Mouse (Mus musculus) kidney, adult 8-10 months (tissue): ENCODE measurements around the gene Stpg3.

Experiments
- DNase-seq, 2 experiments: peaks; one replicate each; pipeline ENCODE4 v3.0.0; 2022

Stpg3 gene

DNA sequence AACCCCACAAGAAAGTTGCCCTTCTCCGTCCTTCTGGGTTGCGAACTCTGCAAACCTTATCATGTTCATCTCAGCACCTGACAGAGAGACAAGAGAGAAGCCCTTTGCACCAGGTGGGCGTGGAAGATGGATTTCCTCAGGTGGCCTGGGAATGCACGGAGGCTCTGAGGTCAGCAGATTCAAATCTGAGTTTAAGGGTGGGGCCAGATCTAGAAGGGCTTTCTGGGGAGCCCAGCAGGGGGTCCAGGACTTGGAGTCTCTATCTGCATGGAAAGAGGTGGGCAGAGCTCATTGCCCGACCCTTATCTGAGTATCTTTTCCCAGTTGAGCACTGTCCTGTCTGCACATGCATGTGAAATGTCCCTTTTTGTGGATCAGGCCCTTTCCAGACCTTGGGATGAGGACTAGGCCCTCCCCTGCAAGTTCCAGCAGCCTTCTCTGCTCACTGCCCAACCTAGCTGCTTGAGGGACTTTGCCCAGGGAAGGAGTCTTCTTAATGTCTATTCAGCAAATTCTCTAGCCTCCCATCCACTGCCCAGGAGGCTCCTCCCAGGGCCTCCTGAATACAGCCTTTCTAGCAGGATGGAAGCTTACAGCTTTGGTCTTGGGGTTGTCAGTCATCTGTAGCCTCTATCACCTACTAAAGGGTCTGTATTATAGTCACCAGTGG is 20.2 kb upstream of the Stpg3 start:
- peak; percentile 63 to 81 for DNase-seq

- DNase-seq = peak; percentile 62 to 63
These were observed 19.6 kb upstream of the Stpg3 start, which contains the start of gene Slc34a3 for GRCm38 (mm10) chr2:25234050-25234449. Gene Slc34a3, minus strand, starts transcription at chr2:25234364.

- DNase-seq = no peak
These were observed 19.0 kb upstream of the Stpg3 start for GRCm38 (mm10) chr2:25233421-25233820.

- no peak for DNase-seq
These were observed 16.6 kb upstream of the Stpg3 start for GRCm38 (mm10) chr2:25231038-25231437.

DNA sequence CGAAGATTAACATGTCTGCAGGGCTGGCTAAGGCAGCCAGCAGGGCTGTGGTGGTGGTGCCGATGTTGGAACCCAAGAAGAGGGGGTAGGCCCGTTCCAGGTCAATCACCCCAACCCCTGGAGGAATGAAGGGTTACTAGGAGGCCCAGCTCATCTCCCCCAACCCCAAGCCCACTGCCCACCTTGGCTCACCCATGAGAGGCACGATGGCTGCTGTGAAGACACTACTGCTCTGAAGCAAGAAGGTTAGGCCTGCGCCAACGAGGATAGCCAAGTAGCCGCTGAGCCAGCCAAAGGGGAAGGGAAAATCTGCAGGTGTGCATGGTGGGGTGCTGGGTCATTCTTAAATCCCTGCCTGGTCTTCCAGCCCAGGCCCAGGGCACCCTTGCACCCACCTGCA is 16.1 kb upstream of the Stpg3 start:
- DNase-seq = no peak

- no peak for DNase-seq
These were observed 15.1 kb upstream of the Stpg3 start for GRCm38 (mm10) chr2:25229582-25229981.

DNA sequence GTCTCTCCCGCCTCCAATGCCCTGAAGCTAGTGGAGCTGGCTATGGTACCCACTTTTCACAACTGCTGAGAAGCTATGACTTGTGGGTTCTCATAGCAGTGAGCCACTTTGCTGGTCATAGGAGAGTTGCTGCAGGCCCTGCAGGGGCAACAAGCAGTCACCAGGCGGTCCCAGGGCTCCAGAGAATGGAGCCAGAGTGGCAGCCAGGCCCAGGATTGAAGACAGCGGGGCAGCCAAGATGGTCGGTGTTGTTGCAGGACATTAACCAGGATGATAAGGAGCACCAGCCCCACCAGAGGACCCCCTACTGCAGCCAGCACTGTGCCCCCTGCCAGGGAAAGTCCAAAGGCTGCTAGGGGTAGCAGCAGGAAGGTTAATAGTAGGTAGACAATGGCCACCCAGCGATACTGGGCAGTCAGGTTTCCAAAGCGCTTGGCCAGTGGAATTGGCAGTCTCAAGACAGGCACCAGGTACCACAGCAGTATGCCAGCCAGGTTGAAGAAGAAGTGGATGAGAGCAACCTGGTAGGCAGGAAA is 14.6 kb upstream of the Stpg3 start:
- DNase-seq = no peak

GRCm38 (mm10) chr2:25228431-25228889 is 14.0 kb upstream of the Stpg3 start:
- peak; percentile 91 to 94 for DNase-seq

DNA sequence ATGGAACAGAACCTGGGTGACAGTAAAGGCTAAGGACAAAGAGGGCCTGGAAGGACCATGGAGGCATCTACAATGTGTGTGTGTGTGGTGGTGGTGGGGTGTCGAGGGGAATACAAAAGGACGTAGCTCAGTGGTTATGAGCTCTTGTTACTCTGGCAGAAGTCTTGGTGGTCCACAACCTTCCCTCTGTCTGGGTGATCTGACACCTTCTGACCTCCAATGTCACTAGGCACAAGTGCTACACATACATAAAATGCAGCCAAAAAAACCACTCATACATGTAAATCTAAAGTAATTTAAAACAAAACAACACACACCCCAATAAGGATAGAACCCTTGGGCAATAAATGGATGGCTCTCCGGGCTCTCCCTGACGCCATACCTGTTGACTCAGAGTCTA is 13.0 kb upstream of the Stpg3 start:
- DNase-seq = no peak

DNA sequence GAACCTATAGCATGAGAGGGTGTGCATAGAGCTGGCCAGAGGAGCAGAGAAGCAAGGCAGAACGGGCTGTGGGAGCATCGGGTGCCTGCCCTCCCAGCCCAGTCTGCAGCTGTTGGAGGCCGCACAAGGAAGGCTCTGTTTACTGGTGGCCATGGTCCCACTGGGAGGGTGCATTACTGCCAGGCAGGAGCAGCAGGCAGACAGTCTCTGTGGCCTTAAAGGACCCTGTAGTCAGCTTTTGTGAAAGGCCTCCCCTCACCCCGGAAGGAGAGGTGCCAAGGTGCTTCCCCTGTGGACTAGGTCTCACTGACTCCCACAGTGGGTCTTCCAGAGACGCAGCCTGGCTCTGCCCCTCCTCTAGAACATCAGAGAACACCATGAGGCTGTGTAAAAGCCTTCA is 12.4 kb upstream of the Stpg3 start:
- DNase-seq = no peak

DNA sequence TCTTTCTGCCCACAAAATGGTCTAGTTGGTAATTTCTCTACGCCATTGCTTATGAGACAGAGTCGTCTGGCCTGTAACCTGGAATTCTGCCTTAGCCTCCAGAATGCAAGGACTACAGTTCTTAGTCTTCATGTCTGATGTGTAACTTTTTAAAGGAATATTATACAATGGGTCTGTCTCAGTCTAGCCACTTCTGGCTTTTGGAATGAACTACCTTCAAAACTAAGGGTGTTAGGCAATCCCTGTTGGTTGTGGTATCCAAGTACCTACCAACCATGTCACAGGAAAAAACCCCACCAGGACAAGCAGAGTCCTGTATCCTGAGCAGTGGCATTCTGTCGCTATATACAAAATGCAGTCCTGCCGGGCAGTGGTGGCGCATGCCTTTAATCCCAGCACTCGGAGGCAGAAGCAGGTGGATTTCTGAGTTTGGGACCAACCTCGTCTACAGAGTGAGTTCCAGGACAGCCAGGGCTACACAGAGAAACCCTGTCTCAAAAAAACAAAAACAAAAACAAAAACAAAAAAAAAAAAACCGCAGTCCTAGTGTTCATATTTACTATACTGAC is 11.5 kb upstream of the Stpg3 start:
- DNase-seq = no peak

DNA sequence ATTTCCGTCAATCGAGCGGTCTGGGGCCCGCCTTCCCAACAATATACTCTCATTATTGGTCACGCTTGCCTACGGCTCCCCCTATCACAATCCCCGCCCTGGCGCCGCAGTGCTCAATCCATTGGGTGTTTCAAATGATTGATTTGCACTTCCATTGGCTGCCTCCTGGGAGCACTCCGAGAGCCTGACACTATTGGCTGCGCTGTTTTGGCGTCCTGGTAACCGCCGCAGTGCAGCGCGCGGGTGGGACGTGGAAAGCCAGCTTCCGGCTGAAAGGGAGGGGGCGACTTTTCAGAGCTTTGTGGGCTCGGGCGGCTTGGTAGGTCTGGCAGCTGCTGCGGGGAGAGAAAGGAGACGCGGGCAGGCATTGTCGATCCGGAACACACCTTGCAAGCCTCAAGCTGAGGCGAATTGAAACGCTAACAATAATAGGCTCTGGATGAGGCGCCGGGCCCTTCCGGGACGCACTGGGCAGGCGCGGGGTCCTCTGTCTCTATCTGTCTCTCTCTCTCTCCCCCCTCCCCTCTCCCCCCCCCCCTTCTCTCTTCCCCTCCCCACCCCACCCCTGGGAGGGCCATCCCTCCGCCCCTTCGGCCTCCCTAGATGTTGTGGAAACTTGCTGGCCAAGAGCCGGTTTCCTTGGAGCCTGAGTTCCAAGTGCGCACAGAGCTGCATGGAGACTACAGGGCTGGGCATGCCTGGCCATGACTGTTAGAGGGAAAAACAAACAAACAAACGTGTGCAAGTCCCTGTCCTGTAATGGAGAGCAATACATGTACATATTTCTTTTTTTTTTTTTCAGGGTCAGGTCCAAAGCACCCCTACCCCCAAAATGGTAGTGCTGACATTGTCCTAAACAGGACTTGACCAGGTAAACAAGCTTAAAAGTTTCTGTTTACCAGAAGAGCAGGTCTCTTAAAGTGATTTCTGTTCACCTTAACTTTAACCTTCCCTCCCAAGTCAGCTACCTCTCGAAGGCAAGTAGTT is 10.6 kb upstream of the Stpg3 start:
- DNase-seq = peak; percentile 99 to 100

DNA sequence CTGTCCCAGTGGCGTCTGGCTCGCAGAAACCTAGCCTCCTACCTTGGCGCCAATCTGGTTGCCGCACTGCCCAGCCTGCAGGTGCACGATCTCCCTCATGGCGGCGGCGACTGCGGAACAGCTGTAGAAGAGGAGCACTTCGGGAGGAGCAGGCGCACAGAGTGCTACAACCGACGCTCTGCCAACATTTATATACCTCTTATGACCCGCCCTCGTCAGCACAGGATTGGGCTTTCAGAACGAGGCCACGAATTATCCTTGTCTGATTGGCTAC is 10.0 kb upstream of the Stpg3 start, which contains the start of gene Tubb4b:
TSS of gene Tubb4b (minus strand) at position 211 of the 274 bp plus-strand sequence.
- no peak for DNase-seq

- peak; percentile 79 to 84 for DNase-seq
These were observed 9.4 kb upstream of the Stpg3 start for GRCm38 (mm10) chr2:25223681-25224491.

DNA sequence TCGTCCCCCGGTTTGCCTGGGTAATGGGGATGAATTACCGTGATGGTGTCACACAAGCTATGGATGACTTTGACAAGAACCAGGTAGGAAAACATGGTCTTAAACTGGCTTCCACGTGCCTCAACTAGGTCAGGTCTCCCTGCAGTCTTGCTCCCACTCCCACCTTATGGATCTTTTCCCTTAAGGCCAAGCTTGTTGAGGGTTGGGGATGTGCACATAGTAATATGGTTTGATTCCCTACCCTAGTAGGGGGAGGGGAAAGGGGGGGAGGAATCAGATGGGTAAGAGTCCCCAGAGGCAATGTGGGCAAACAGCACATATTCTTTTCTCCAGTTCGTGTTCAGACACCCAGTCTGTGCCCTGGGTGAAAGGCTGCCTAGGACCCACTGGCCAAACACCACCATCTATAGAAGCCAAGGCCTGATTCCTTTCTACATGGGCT is 6.9 kb upstream of the Stpg3 start:
- DNase-seq = no peak

DNA sequence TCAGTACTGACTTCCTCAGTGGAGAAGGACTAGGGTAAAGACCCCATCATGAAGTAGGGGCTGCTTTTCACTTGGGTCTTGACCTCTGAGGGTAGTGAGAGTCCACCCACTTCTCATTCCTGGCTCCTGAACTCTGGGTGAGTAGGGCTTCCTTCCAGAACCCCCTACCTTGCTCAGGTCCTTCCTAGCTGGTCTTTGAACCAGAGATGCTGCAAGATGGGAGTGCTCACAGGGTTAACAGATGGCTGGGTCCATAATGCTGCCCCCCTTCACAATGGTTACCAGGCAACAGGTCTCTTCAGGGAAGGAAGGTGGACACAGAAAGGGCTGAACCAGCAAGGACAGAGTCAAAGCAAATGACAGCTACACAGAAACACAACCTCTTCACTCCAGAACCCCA is 4.0 kb upstream of the Stpg3 start, which contains the start of gene Fam166a:
TSS of gene Fam166a (plus strand) at position 301 of the 400 bp plus-strand sequence.
- DNase-seq = no peak

GRCm38 (mm10) chr2:25217666-25218065 is 3.2 kb upstream of the Stpg3 start:
- DNase-seq = no peak

- DNase-seq = no peak
These were observed 1.1 kb downstream of the Stpg3 start for GRCm38 (mm10) chr2:25213266-25213865.

GRCm38 (mm10) chr2:25211121-25211670 is 3.2 kb downstream of the Stpg3 start, which contains the start of gene Nelfb:
Gene Nelfb, minus strand, starts transcription at chr2:25211489.
- DNase-seq = peak; percentile 88 to 92

DNA sequence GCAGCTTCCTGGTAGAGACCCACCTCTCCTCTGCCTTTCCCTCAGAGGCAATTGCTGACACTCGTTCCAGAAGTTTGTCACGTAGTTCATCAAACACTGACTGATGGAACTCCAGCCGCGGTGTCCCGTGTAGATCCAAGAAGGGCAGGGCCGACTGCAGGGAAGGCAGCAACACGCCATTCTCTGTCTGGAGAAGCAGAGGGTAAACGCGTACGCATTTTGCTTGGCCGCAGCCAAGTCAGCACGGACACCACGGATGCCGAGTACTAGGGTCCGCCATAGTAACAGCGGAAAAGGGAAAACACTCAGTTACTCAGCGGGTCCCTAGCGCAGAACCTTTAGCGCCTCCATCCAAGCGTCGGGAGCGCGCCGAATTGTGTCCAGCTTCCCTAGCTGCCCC is 3.8 kb downstream of the Stpg3 start:
- no peak for DNase-seq

DNA sequence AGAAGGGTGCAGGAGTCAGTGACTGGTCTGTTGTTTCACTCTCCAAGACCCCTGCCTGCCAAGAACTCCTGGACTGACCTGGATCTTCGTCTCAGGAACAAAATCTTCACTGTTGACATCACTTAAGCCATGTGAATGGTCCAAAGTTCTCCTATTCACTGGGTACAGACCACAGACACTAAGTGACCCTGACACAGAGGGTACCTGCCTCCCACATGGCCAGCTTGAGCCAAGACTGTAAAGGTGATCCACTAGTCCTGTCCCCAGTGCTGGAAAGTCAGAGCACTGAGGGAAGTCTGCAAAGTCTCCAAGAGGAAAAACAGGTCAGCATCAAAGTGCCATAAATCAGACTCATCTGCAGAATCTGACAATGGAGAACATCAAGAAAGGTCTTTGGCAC is 6.8 kb downstream of the Stpg3 start:
- DNase-seq = no peak
